Mouse (Mus musculus) midbrain, embryonic 11.5 days (tissue): ENCODE measurements around the gene Cabcoco1. TPM values are rescaled to one million over a fixed set of nuclear protein-coding genes. Genes with fewer than 3 reads are reported as not detected.

Experiments used
- ATAC-seq: fragments of 200-750 bp; cut with Nextera tagmentation; 2 replicates; pipeline ENCODE4 v1.8.0; 2017; ENCODE audit warnings: moderate TSS enrichment, moderate library complexity; ENCODE audit not compliant: low FRiP score
- DNase-seq: peaks from one replicate; pipeline ENCODE4 v3.0.0; 2015; ENCODE audit warnings: low spot score; ENCODE audit errors: missing footprints
- H3K27ac ChIP-seq: fragments of 300-500 bp; sonication (generic); 2 replicates; pipeline ENCODE4 v1.5.1; 2014; ENCODE audit warnings: low read depth, low read length
- H3K27me3 ChIP-seq: fragments of 300-500 bp; sonication (generic); 2 replicates; pipeline ENCODE4 v1.6.1; 2014; ENCODE audit warnings: mild to moderate bottlenecking, low read length, moderate library complexity, mixed read lengths; ENCODE audit not compliant: control insufficient read depth, insufficient read depth
- H3K36me3 ChIP-seq: fragments of 300-500 bp; sonication (generic); 2 replicates; pipeline ENCODE4 v1.6.1; 2014; ENCODE audit warnings: mild to moderate bottlenecking, low read length, moderate library complexity, mixed read lengths; ENCODE audit not compliant: control insufficient read depth, insufficient read depth
- H3K4me1 ChIP-seq: fragments of 300-500 bp; sonication (generic); 2 replicates; pipeline ENCODE4 v1.6.1; 2014; ENCODE audit warnings: low read length; ENCODE audit not compliant: control insufficient read depth, insufficient read depth
- H3K4me2 ChIP-seq: fragments of 300-500 bp; sonication (generic); 2 replicates; pipeline ENCODE4 v1.6.1; 2014; ENCODE audit warnings: mild to moderate bottlenecking, moderate library complexity
- H3K4me3 ChIP-seq: fragments of 300-500 bp; sonication (generic); 2 replicates; pipeline ENCODE4 v1.5.1; 2014; ENCODE audit warnings: low read depth, low read length
- H3K9ac ChIP-seq: fragments of 300-500 bp; sonication (generic); 2 replicates; pipeline ENCODE4 v1.6.1; 2014; ENCODE audit warnings: low read length
- H3K9me3 ChIP-seq: fragments of 300-500 bp; sonication (generic); 2 replicates; pipeline ENCODE4 v1.6.1; 2016; ENCODE audit warnings: low read length; ENCODE audit not compliant: control insufficient read depth
- WGBS: fragments of 180-500 bp; shearing (Covaris S2); extraction: QIAGEN DNeasy Blood & Tissue Kit; methylation state at CpG from one replicate; pipeline ENCODE4 v1.1.7; 2014; 5-methylcytosine and 5-hydroxymethylcytosine counted together
- polyA plus RNA-seq: library from polyadenylated mRNA; unstranded; fragments of >200 nt; fragmentation: Nextera tagmentation; extraction: Ambion mirVana; gene quantifications from 2 replicates; pipeline ENCODE4 v1.2.1, GENCODE M21; 2014

Gene Cabcoco1
- polyA plus RNA-seq, 1 experiment from 2014 or later: 0.18 TPM

- Histone ChIP-seq H3K4me3 (no peak overlapping the region), H3K9ac (no peak overlapping the region), H3K4me2 (no peak overlapping the region), H3K4me1 (no peaks in the 10 kb centered on the region), H3K9me3 (no peaks in the 10 kb centered on the region), H3K36me3 (no peaks in the 10 kb centered on the region), H3K27ac (no peak overlapping the region), H3K27me3 (no peaks in the 10 kb centered on the region)
- ATAC-seq (no peak), DNase-seq (no peak)
- 82% methylated on average over 4 of the region's 4 CpGs for WGBS
These were observed 150.1 kb downstream of the Cabcoco1 start for GRCm38 (mm10) chr10:68391640-68392039.

- WGBS: 83% methylated on average over 4 of the region's 4 CpGs
- H3K27me3 ChIP-seq: no peaks in the 10 kb centered on the region
- H3K4me3 ChIP-seq: no peak overlapping the region
- no peak overlapping the region for H3K4me2 ChIP-seq
- no peak overlapping the region for H3K27ac ChIP-seq
- no peak overlapping the region for H3K9ac ChIP-seq
- H3K4me1 ChIP-seq: no peaks in the 10 kb centered on the region
- ATAC-seq (no peak), DNase-seq (no peak)
- no peaks in the 10 kb centered on the region for H3K36me3 ChIP-seq
- H3K9me3 ChIP-seq: no peaks in the 10 kb centered on the region
These were observed 152.9 kb downstream of the Cabcoco1 start for GRCm38 (mm10) chr10:68388802-68389201.

- no peak for ATAC-seq
- H3K4me1 ChIP-seq: no peaks in the 10 kb centered on the region
These were observed 153.6 kb downstream of the Cabcoco1 start for GRCm38 (mm10) chr10:68388138-68388537.

More at GRCm38 (mm10) chr10:68388138-68388537, 153.6 kb downstream of the Cabcoco1 start:
- no peak for DNase-seq
- Histone ChIP-seq H3K9ac (no peak overlapping the region), H3K27ac (no peak overlapping the region), H3K4me3 (no peak overlapping the region), H3K4me2 (no peak overlapping the region), H3K36me3 (no peaks in the 10 kb centered on the region), H3K27me3 (no peaks in the 10 kb centered on the region), H3K9me3 (no peaks in the 10 kb centered on the region)
- WGBS: 86% methylated on average over 7 of the region's 7 CpGs

Other genes with a start within 250 kb of the Cabcoco1 start
- 2.5 and 2.6 TPM in 2 replicates for gene Tmem26, start 181.8 kb upstream of the Cabcoco1 start, polyA plus RNA-seq